Mouse (Mus musculus) thymus, adult 2 months (tissue): ENCODE data around the gene Ninj1. TPM values are rescaled to one million over a fixed set of nuclear protein-coding genes. Genes with fewer than 3 reads are reported as not detected.
A peak's percentile ranks its signal among the peaks of the same experiment; 100 is the strongest.

Source experiments
- DNase-seq: peaks from one replicate; pipeline ENCODE4 v3.0.0; 2021
- H3K27ac ChIP-seq: fragments of 200-500 bp; 2 replicates; pipeline ENCODE4 v1.5.1; 2012; ENCODE audit warnings: low read length, control low read depth; ENCODE audit not compliant: control insufficient read depth, insufficient read depth
- H3K27me3 ChIP-seq: fragments of 200-500 bp; 2 replicates; pipeline ENCODE4 v1.6.1; 2012; ENCODE audit warnings: mild to moderate bottlenecking, low read length, moderate library complexity, mixed read lengths; ENCODE audit not compliant: control insufficient read depth, insufficient read depth
- H3K36me3 ChIP-seq: fragments of 200-500 bp; 2 replicates; pipeline ENCODE4 v1.6.1; 2012; ENCODE audit warnings: mild to moderate bottlenecking, low read length, moderate library complexity; ENCODE audit not compliant: control insufficient read depth, insufficient read depth
- H3K4me1 ChIP-seq: fragments of 200-500 bp; replicated peaks from 2 replicates; pipeline ENCODE4 v1.6.1; 2012; ENCODE audit warnings: low read length; ENCODE audit not compliant: control insufficient read depth, insufficient read depth
- H3K4me3 ChIP-seq: fragments of 200-500 bp; 2 replicates; pipeline ENCODE4 v1.5.1; 2012; ENCODE audit warnings: mild to moderate bottlenecking, low read length, control low read depth, moderate library complexity; ENCODE audit not compliant: control insufficient read depth, insufficient read depth
- CTCF ChIP-seq: fragments of 200-500 bp; IDR thresholded peaks from 2 replicates; pipeline ENCODE4 v1.5.1; 2012; ENCODE audit warnings: mild to moderate bottlenecking, control low read depth, low read length, moderate library complexity, borderline replicate concordance; ENCODE audit not compliant: control insufficient read depth, poor library complexity, insufficient read depth; ENCODE audit errors: extremely low read depth
- POLR2A ChIP-seq: fragments of 200-500 bp; IDR thresholded peaks from 2 replicates; pipeline ENCODE4 v1.6.1; 2012; ENCODE audit warnings: mild to moderate bottlenecking, low read length, control low read depth, moderate library complexity; ENCODE audit not compliant: control insufficient read depth, poor library complexity, insufficient read depth; ENCODE audit errors: extremely low read depth
- WGBS: fragments of 180-500 bp; shearing (Covaris S2); methylation state at CpG from one replicate; pipeline ENCODE4 v1.1.7; 2018; 5-methylcytosine and 5-hydroxymethylcytosine counted together
- polyA plus RNA-seq: library from polyadenylated mRNA; depleted of rRNA; stranded (reverse); fragments of >200 nt; gene quantifications from 2 replicates; pipeline ENCODE4 v1.2.3, GENCODE M21; 2012

Gene Ninj1
- polyA plus RNA-seq, 1 experiment = 113 TPM

GRCm38 (mm10) chr13:49199891-49200290, 12.6 kb downstream of the Ninj1 start:
- H3K27ac ChIP-seq = no peak overlapping the region
- TF ChIP-seq POLR2A (no peak), CTCF (no peak)
- H3K27me3 ChIP-seq = no peaks in the 10 kb centered on the region

GRCm38 (mm10) chr13:49200688-49201087, 13.4 kb downstream of the Ninj1 start:
- no peak overlapping the region for H3K27ac ChIP-seq
- peaks cover 19% of the 10 kb centered on the region for H3K4me1 ChIP-seq
- no peaks in the 10 kb centered on the region for H3K36me3 ChIP-seq
- H3K4me3 ChIP-seq = no peak overlapping the region
- H3K27me3 ChIP-seq = no peaks in the 10 kb centered on the region
- DNase-seq = no peak
- 28% methylated on average over 13 of the region's 13 CpGs for WGBS
- no peak for TF ChIP-seq CTCF
- TF ChIP-seq POLR2A = no peak

More at GRCm38 (mm10) chr13:49199891-49200290, 12.6 kb downstream of the Ninj1 start:
- WGBS = 94% methylated on average over 7 of the region's 7 CpGs
- Histone ChIP-seq H3K4me1 (peaks cover 19% of the 10 kb centered on the region), H3K4me3 (no peak overlapping the region), H3K36me3 (no peaks in the 10 kb centered on the region)
- DNase-seq = no peak

DNA sequence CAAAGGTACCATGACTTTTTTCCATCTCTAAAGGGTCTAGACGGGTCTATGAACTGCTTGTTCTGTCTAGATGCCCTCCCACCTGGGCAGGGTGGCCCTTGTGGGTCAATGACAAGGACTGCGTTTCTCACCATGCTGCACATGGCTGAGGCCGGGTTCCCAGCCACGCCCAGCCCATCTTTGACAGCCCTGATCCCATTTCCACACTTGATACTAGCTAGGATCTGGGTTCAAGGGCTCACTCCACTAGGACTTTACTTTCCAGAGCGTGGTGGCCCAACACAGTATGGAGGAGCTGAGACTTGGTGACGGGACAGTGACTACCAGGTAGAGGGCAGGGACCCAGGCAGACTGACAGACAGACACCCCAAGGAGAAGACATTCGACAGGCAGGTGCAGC, 15.3 kb downstream of the Ninj1 start:
- Histone ChIP-seq H3K4me3 (no peak overlapping the region), H3K36me3 (no peaks in the 10 kb centered on the region), H3K27ac (no peak overlapping the region), H3K27me3 (no peaks in the 10 kb centered on the region), H3K4me1 (peaks cover 10% of the 10 kb centered on the region; the same call in 1 of the 2 replicates)
- TF ChIP-seq CTCF (no peak), POLR2A (no peak)
- 95% methylated on average over 7 of the region's 7 CpGs for WGBS
- DNase-seq = no peak

- Histone ChIP-seq H3K4me1 (peaks cover 7% of the 10 kb centered on the region; the same call in 1 of the 2 replicates), H3K4me3 (no peak overlapping the region), H3K27ac (no peak overlapping the region), H3K36me3 (no peaks in the 10 kb centered on the region), H3K27me3 (no peaks in the 10 kb centered on the region)
- WGBS = 40% methylated on average over 13 of the region's 13 CpGs
- DNase-seq = peak; percentile 68
- TF ChIP-seq POLR2A = no peak
- TF ChIP-seq CTCF = peak; percentile 94
These were observed 18.2 kb downstream of the Ninj1 start for GRCm38 (mm10) chr13:49205381-49205998.

DNA sequence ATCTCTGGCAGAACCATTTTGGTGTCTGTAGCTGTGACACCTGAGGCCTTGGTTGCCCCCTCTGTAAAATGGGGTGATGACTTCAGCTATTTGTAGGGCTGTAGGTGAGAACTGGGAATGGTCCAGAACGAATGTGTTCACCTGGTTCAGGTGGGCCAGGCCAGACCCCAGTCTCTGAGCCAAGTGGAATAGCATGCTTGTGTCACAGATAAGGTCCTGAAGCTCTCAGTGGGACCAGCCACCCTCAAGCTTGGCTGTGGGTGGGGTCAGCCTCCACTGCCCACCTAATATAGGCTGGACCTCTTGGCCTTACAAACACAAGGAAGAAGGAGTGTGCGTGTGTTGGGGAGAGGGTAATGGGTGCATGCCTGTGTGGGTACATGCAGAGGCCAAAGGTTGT, 19.1 kb downstream of the Ninj1 start:
- H3K27me3 ChIP-seq = no peaks in the 10 kb centered on the region
- H3K4me1 ChIP-seq = no peaks in the 10 kb centered on the region
- H3K27ac ChIP-seq = no peak overlapping the region
- WGBS = 97% methylated on average over 2 of the region's 2 CpGs
- DNase-seq = no peak
- no peaks in the 10 kb centered on the region for H3K36me3 ChIP-seq
- no peak for TF ChIP-seq POLR2A
- no peak overlapping the region for H3K4me3 ChIP-seq

- peaks cover 12% of the 10 kb centered on the region for H3K4me1 ChIP-seq
- H3K27me3 ChIP-seq = no peaks in the 10 kb centered on the region
- no peak overlapping the region for H3K27ac ChIP-seq
- H3K36me3 ChIP-seq = no peaks in the 10 kb centered on the region
- no peak overlapping the region for H3K4me3 ChIP-seq
- WGBS = 64% methylated on average over 7 of the region's 7 CpGs
- DNase-seq = no peak
- TF ChIP-seq POLR2A = no peak
- TF ChIP-seq CTCF = no peak
These were observed 22.0 kb downstream of the Ninj1 start for GRCm38 (mm10) chr13:49209306-49209705.
